Mouse (Mus musculus) MEL (cell line): ENCODE data around the gene Cdc42bpb.

Source experiments
- EP300 ChIP-seq, 2 experiments: IDR thresholded peaks; 2 replicates each; pipeline ENCODE4 v1.6.1; 2011; ENCODE audit warnings: improper control_type of control experiment in 2 of 2, low read length in 2 of 2, low read depth in 1 of 2, mild to moderate bottlenecking in 1 of 2
- MXI1 ChIP-seq: IDR thresholded peaks from 2 replicates; pipeline ENCODE4 v1.6.1; 2011; ENCODE audit warnings: mild to moderate bottlenecking, low read depth, low read length, improper control_type of control experiment
- POLR2A ChIP-seq, 2 experiments: IDR thresholded peaks; 2 replicates each; pipeline ENCODE4 v1.6.1; 2011 to 2012; ENCODE audit warnings: low read length in 2 of 2, mild to moderate bottlenecking in 2 of 2, control low read depth in 1 of 2, improper control_type of control experiment in 1 of 2, low read depth in 1 of 2, moderate library complexity in 1 of 2; ENCODE audit not compliant: control insufficient read depth in 1 of 2, insufficient read depth in 1 of 2, poor library complexity in 1 of 2
- TBP ChIP-seq: IDR thresholded peaks from 2 replicates; pipeline ENCODE4 v1.8.0; 2011; ENCODE audit warnings: low read depth, low read length, improper control_type of control experiment

DNA sequence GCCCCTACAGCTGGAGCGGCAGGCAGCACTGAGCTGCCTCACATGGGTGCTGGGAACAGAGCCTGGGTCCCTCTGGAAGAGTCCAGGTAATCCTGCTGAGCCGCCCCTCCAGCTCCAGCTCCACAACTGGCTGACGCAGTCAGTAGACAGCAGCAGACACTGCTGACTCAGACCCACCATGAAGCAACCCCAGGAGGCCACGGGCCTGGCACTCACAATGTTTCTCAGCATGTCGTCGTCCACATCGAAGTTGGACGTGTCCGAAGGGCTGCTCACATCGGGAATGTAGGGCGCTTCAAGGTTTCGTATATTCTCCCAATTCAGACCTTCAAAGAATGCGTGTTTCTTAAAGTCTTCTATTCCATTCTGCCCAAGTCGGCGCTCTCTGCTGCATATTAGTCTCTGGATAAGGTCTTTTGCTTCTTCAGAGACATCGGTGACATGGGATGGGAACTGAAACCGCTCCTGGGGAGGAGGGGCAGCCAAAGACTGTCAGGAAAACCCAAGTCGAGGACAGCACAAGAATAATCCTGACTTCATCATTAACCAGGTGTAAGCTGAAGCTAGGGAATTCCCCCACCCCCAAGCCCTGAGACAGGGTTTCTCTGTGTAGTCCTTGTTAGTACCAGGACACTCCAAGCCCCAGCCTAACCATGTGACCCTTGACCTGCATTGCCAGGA is 51.6 kb downstream of the Cdc42bpb start:
- TF ChIP-seq MXI1 (no peak), EP300 (IDR thresholded peaks at IDR 0.05; ENCODE audit: low read depth in 1 of 2, low read length in 2 of 2) (no peak), TBP (no peak), POLR2A (IDR thresholded peaks at IDR 0.05; ENCODE audit: control insufficient read depth in 1 of 2, insufficient read depth in 1 of 2, low read depth in 1 of 2, low read length in 2 of 2, poor library complexity in 1 of 2) (no peak)
